Mouse (Mus musculus): ENCODE measurements around the gene Ect2.

GRCm38 (mm10) chr3:27188386-27188785, 34.7 kb upstream of the Ect2 start:
- TF ChIP-seq POLR2A (IDR thresholded peaks at IDR 0.05; ENCODE audit: borderline replicate concordance, extremely low read depth, insufficient read depth, insufficient read length, poor library complexity, severe bottlenecking) (no peak), CTCF (IDR thresholded peaks at IDR 0.05; ENCODE audit: borderline replicate concordance, extremely low read depth, insufficient read depth, insufficient read length) (no peak)
